Mouse (Mus musculus) lung, adult 2 months (tissue): ENCODE results near the gene B4galt1.

Experiments
- CTCF ChIP-seq: fragments of 200-500 bp; IDR thresholded peaks from 2 replicates; pipeline ENCODE4 v1.5.1; 2011; ENCODE audit warnings: mild to moderate bottlenecking, low read length, control low read depth; ENCODE audit not compliant: insufficient read depth
- POLR2A ChIP-seq: fragments of 200-500 bp; IDR thresholded peaks from 2 replicates; pipeline ENCODE4 v1.6.1; 2011; ENCODE audit warnings: low read depth, mild to moderate bottlenecking, control low read depth, low read length, borderline replicate concordance; ENCODE audit errors: extremely low read depth

DNA sequence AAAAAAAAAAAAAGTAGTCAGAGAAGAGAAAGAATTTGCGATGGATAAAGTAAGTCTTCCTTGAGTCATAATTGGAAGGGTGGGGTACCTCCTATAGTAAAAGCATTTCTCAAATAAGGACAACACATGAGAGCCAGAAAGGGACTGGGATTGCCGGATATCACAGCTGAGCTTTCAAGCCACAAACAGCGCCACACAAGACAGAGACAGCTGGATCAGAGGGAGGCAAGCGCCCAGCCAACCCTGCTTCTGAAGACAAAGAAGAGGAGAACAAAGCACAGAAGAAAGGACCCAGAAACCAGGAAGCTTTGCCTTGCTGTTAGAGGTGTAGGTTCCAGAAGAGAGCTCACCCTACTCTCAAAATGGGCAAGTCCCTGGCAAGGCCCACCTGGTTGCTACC is 67.2 kb downstream of the B4galt1 start:
- TF ChIP-seq CTCF (no peak), POLR2A (no peak)
